Mouse (Mus musculus): ENCODE measurements at regions not wholly inside any gene's neighbourhood (a gene's known extent, or its start where the extent isn't known, plus 50 kb on each side); places are given as distances from the start of the nearest gene placed in this dataset.

DNA sequence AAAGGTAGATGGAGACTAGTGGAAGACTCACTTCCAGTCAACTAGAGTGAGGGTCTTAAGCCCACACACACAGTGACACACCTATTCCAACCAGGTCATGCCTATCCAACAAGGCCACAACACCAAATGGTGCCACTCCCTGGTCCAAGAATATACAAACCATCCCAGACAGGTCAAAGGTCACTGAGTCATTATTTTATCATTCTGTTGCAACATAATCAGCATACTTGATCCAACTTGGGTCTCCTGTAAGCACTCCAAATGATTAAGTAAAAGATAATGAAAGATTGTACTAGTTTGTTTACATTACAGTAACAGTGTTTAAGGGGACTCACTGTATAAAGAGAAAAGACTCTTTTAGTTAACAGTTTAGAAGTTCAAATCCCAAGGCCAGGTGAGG lies 203.2 kb upstream of the Ell2 start:
- no peak for ATAC-seq (replicated peaks; ENCODE audit: low FRiP score)
- H3K4me2 ChIP-seq, result no peak overlapping the region
- H3K36me3 ChIP-seq, result no peaks in the 10 kb centered on the region
- no peak overlapping the region for H3K27ac ChIP-seq
- H3K9me3 ChIP-seq (replicated peaks), result no peaks in the 10 kb centered on the region
- H3K4me3 ChIP-seq (replicated peaks), result no peak overlapping the region
- no peaks in the 10 kb centered on the region for H3K27me3 ChIP-seq
- no peak overlapping the region for H3K9ac ChIP-seq
- no peaks in the 10 kb centered on the region for H3K4me1 ChIP-seq

GRCm38 (mm10) chr13:75514315-75515020 lies 192.1 kb upstream of the Ell2 start:
- H3K4me1 ChIP-seq, result no peaks in the 10 kb centered on the region
- H3K9me3 ChIP-seq (replicated peaks), result no peaks in the 10 kb centered on the region
- no peak overlapping the region for H3K4me2 ChIP-seq
- no peak for ATAC-seq (replicated peaks; ENCODE audit: low FRiP score)
- WGBS, result 23% methylated on average over 1 of the region's 1 CpGs
- H3K4me3 ChIP-seq (replicated peaks), result no peak overlapping the region
- no peak overlapping the region for H3K9ac ChIP-seq
- H3K36me3 ChIP-seq, result no peaks in the 10 kb centered on the region
- no peak overlapping the region for H3K27ac ChIP-seq
- no peaks in the 10 kb centered on the region for H3K27me3 ChIP-seq

- WGBS, result 73% methylated on average over 4 of the region's 4 CpGs
Measured at GRCm38 (mm10) chr13:75523293-75524278, 183.0 kb upstream of the Ell2 start.

GRCm38 (mm10) chr13:75524481-75524880 lies 182.1 kb upstream of the Ell2 start:
- WGBS, result 94% methylated on average over 4 of the region's 4 CpGs
- ATAC-seq (replicated peaks; ENCODE audit: low FRiP score), result no peak

More at GRCm38 (mm10) chr13:75523293-75524278, 183.0 kb upstream of the Ell2 start:
- Histone ChIP-seq H3K27me3 (no peaks in the 10 kb centered on the region), H3K4me3 (replicated peaks) (no peak overlapping the region), H3K4me2 (no peak overlapping the region), H3K27ac (no peak overlapping the region), H3K4me1 (no peaks in the 10 kb centered on the region), H3K9ac (no peak overlapping the region), H3K9me3 (replicated peaks) (no peaks in the 10 kb centered on the region), H3K36me3 (no peaks in the 10 kb centered on the region)
- peak; percentile 58; the same call in 1 of the 2 replicates for ATAC-seq (replicated peaks; ENCODE audit: low FRiP score)

GRCm38 (mm10) chr13:75531566-75531965 lies 175.0 kb upstream of the Ell2 start:
- Histone ChIP-seq H3K4me1 (no peaks in the 10 kb centered on the region), H3K4me3 (replicated peaks) (no peak overlapping the region), H3K27me3 (no peaks in the 10 kb centered on the region), H3K9ac (no peak overlapping the region), H3K27ac (no peak overlapping the region), H3K4me2 (no peak overlapping the region), H3K9me3 (replicated peaks) (no peaks in the 10 kb centered on the region), H3K36me3 (no peaks in the 10 kb centered on the region)
- WGBS, result 93% methylated on average over 1 of the region's 1 CpGs
- ATAC-seq (replicated peaks; ENCODE audit: low FRiP score), result no peak

More at GRCm38 (mm10) chr13:75524481-75524880, 182.1 kb upstream of the Ell2 start:
- Histone ChIP-seq H3K4me3 (replicated peaks) (no peak overlapping the region), H3K4me2 (no peak overlapping the region), H3K4me1 (no peaks in the 10 kb centered on the region), H3K27me3 (no peaks in the 10 kb centered on the region), H3K27ac (no peak overlapping the region), H3K9me3 (replicated peaks) (no peaks in the 10 kb centered on the region), H3K9ac (no peak overlapping the region), H3K36me3 (no peaks in the 10 kb centered on the region)

DNA sequence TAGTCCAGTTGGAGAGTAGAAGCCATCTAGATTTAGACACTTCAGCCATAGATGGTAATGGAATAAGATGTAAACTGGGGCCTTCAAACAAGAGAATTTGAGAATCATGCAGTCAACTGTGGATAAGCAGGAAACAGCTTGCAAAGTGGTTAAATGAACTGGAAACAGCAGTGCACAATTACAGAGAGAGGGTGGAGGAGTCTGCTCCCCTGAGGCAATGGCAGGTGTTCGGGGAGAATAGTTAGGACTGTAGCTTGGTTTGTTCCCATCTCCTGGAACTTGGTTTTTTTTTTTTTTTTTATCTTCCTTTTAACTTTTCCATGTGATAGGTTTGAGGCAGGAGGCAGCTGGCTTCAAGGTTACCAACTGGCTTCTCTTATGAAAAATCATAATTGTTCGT lies 165.1 kb upstream of the Ell2 start:
- H3K9ac ChIP-seq, result no peak overlapping the region
- no peaks in the 10 kb centered on the region for H3K36me3 ChIP-seq
- no peaks in the 10 kb centered on the region for H3K9me3 ChIP-seq (replicated peaks)
- no peak overlapping the region for H3K4me2 ChIP-seq
- H3K4me1 ChIP-seq, result 0 out of 2 replicates have a peak, but pooled peaks cover 9% of the 10 kb centered on the region
- no peak overlapping the region for H3K4me3 ChIP-seq (replicated peaks)
- H3K27ac ChIP-seq, result peak overlapping the region; percentile 63; the same call in 1 of the 2 replicates
- WGBS, result 53% methylated on average over 2 of the region's 2 CpGs
- H3K27me3 ChIP-seq, result no peaks in the 10 kb centered on the region
- ATAC-seq (replicated peaks; ENCODE audit: low FRiP score), result peak; percentile 85

DNA sequence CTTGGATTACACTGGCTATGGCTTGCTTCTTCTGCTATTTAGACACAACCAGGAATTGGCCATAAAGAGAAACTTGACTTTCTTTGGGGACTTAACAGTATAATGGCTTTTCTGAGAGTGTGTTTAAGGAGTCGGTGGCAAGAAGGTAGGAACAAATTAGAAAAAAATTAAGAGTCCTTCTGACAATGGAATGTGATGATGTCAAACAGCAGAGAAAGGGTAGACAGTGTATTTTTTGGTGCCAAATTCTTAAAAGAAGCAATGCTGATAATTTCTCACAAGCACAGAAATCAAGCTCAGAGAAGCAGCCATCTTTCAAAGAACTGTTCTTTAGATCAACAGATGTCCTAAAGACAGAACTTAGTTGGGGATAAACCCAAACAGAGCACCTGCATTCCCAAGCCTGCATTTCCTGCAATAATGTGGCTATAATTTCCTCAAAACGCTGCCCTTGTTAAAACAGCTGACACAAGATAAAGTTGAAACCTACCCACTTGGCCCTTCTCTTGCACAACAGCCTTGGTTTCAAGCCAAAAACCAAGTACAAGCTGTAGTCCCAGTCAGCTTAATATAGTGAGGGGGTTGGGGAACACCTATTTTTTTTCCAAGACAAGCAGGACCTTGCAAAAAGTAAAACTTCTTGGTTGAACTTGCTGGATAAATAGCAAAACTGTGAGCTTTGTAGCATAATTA lies 164.2 kb upstream of the Ell2 start:
- Histone ChIP-seq H3K4me3 (replicated peaks) (no peak overlapping the region), H3K4me1 (0 out of 2 replicates have a peak, but pooled peaks cover 9% of the 10 kb centered on the region), H3K27ac (no peak overlapping the region), H3K9me3 (replicated peaks) (no peaks in the 10 kb centered on the region), H3K36me3 (no peaks in the 10 kb centered on the region), H3K4me2 (no peak overlapping the region), H3K27me3 (no peaks in the 10 kb centered on the region), H3K9ac (no peak overlapping the region)
- ATAC-seq (replicated peaks; ENCODE audit: low FRiP score), result no peak
- WGBS, result 56% methylated on average over 2 of the region's 2 CpGs

GRCm38 (mm10) chr13:75542946-75543327 lies 163.6 kb upstream of the Ell2 start:
- Histone ChIP-seq H3K9me3 (replicated peaks) (no peaks in the 10 kb centered on the region), H3K36me3 (no peaks in the 10 kb centered on the region), H3K27me3 (no peaks in the 10 kb centered on the region), H3K4me1 (0 out of 2 replicates have a peak, but pooled peaks cover 9% of the 10 kb centered on the region), H3K4me3 (replicated peaks) (no peak overlapping the region), H3K27ac (no peak overlapping the region), H3K9ac (no peak overlapping the region), H3K4me2 (no peak overlapping the region)
- ATAC-seq (replicated peaks; ENCODE audit: low FRiP score), result no peak

GRCm38 (mm10) chr13:75543595-75543994 lies 163.0 kb upstream of the Ell2 start:
- no peak overlapping the region for H3K27ac ChIP-seq
- ATAC-seq (replicated peaks; ENCODE audit: low FRiP score), result no peak
- no peaks in the 10 kb centered on the region for H3K36me3 ChIP-seq

GRCm38 (mm10) chr13:75544728-75545127 lies 161.8 kb upstream of the Ell2 start:
- peak; percentile 94 for ATAC-seq (replicated peaks; ENCODE audit: low FRiP score)
- H3K4me2 ChIP-seq, result no peak overlapping the region
- H3K27ac ChIP-seq, result 0 out of 2 replicates have a peak overlapping the region, but pooled peaks have one; percentile 9
- H3K27me3 ChIP-seq, result no peaks in the 10 kb centered on the region
- no peaks in the 10 kb centered on the region for H3K9me3 ChIP-seq (replicated peaks)
- no peaks in the 10 kb centered on the region for H3K36me3 ChIP-seq
- no peak overlapping the region for H3K9ac ChIP-seq
- H3K4me3 ChIP-seq (replicated peaks), result no peak overlapping the region
- 0 out of 2 replicates have a peak, but pooled peaks cover 9% of the 10 kb centered on the region for H3K4me1 ChIP-seq

More at GRCm38 (mm10) chr13:75543595-75543994, 163.0 kb upstream of the Ell2 start:
- Histone ChIP-seq H3K4me2 (no peak overlapping the region), H3K9me3 (replicated peaks) (no peaks in the 10 kb centered on the region), H3K4me3 (replicated peaks) (no peak overlapping the region), H3K4me1 (0 out of 2 replicates have a peak, but pooled peaks cover 9% of the 10 kb centered on the region), H3K27me3 (no peaks in the 10 kb centered on the region), H3K9ac (no peak overlapping the region)
- 72% methylated on average over 3 of the region's 3 CpGs for WGBS

DNA sequence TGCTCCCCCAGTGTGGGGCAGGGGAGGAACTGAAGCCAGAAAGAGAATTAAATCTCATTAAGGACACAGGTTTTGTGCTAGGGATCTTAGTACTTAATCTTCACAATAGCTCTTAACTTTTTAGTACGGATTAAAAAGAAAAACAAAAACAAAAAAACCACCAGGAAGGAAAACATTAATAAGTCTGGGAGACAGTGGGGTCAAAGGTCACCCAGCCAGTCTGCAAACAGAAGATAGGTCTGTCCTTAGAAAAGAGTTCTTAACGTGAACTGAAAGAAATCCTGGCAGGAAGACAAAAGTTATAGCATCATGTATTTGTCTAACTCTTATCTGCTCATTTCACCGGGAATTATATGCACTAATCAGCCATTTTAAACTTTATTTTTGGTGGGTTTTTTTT lies 158.8 kb upstream of the Ell2 start:
- Histone ChIP-seq H3K4me2 (no peak overlapping the region), H3K27me3 (no peaks in the 10 kb centered on the region), H3K9me3 (replicated peaks) (no peaks in the 10 kb centered on the region), H3K9ac (no peak overlapping the region), H3K27ac (no peak overlapping the region), H3K4me1 (0 out of 2 replicates have a peak, but pooled peaks cover 6% of the 10 kb centered on the region), H3K4me3 (replicated peaks) (no peak overlapping the region), H3K36me3 (no peaks in the 10 kb centered on the region)
- 18% methylated on average over 3 of the region's 3 CpGs for WGBS
- ATAC-seq (replicated peaks; ENCODE audit: low FRiP score), result no peak

DNA sequence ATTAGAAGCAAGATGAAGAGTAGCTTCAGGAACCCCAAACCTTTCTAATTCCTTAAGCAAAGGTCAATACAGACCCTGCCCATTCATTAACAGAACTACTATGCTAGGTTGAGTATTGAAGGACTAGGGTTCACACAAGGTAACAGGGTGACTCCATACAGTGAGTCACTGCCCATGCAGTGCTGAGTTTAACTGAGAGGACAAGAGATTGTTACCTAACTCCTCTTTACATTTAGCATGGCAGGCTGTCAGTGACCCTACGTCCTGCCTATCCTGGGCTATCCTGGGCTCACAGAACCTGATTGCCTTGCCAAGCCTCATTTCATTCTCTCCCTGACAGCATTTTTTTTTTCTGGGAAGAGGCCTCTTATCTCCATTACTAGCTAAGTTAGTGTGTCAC lies 127.6 kb upstream of the Ell2 start:
- no peak overlapping the region for H3K4me2 ChIP-seq
- H3K27ac ChIP-seq, result no peak overlapping the region
- WGBS, result 83% methylated on average over 1 of the region's 1 CpGs
- no peaks in the 10 kb centered on the region for H3K27me3 ChIP-seq
- H3K4me3 ChIP-seq (replicated peaks), result no peak overlapping the region
- no peak overlapping the region for H3K9ac ChIP-seq
- H3K4me1 ChIP-seq, result no peaks in the 10 kb centered on the region
- H3K9me3 ChIP-seq (replicated peaks), result no peaks in the 10 kb centered on the region
- no peaks in the 10 kb centered on the region for H3K36me3 ChIP-seq
- ATAC-seq (replicated peaks; ENCODE audit: low FRiP score), result no peak
